Mouse (Mus musculus): ENCODE measurements around the gene Kalrn. TPM values are rescaled to one million over a fixed set of nuclear protein-coding genes. Genes with fewer than 3 reads are reported as not detected.

Kalrn gene
- polyA plus RNA-seq, 1 experiment from 2014 or later = 9.2 TPM

GRCm38 (mm10) chr16:33953008-33953407, 620.3 kb downstream of the Kalrn start:
- no peak for ATAC-seq (ENCODE audit: insufficient number of reproducible peaks, low FRiP score, low TSS enrichment, low read depth)
- no peak overlapping the region for H3K4me3 ChIP-seq
- H3K9ac ChIP-seq = no peak overlapping the region
- no peaks in the 10 kb centered on the region for H3K4me1 ChIP-seq
- H3K27ac ChIP-seq = no peak overlapping the region
- H3K9me3 ChIP-seq = no peaks in the 10 kb centered on the region
- H3K27me3 ChIP-seq = no peaks in the 10 kb centered on the region
- peaks cover 71% of the 10 kb centered on the region for H3K36me3 ChIP-seq
- WGBS = 82% methylated on average over 4 of the region's 4 CpGs
- H3K4me2 ChIP-seq = no peak overlapping the region

- WGBS = 30% methylated on average over 4 of the region's 4 CpGs
- Histone ChIP-seq H3K9ac (no peak overlapping the region), H3K4me2 (no peak overlapping the region), H3K4me1 (0 out of 2 replicates have a peak, but pooled peaks cover 5% of the 10 kb centered on the region), H3K36me3 (peaks cover 57% of the 10 kb centered on the region), H3K4me3 (no peak overlapping the region), H3K27ac (no peak overlapping the region), H3K27me3 (no peaks in the 10 kb centered on the region), H3K9me3 (no peaks in the 10 kb centered on the region)
- no peak for ATAC-seq (ENCODE audit: insufficient number of reproducible peaks, low FRiP score, low TSS enrichment, low read depth)
Observed at GRCm38 (mm10) chr16:33950830-33951229, 622.5 kb downstream of the Kalrn start.

DNA sequence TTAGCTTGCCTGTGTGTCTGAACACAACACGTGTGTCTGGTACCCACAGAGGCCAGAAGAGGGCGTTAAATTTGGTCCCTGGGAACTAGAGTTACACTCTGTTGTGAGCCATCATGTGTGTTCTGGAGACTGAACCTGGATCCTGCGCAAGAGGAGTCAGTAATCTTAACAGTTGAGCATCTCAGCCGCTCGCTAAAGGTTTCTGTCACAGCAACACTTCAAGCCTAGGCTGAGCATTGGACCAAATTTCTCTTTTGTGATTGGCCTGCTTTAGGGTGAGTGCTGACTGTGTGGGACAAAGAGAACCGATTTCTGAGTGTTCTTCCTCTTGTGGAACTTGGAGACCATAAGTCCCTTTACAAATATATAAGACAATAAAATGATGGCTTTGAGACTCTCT, 622.9 kb downstream of the Kalrn start:
- Histone ChIP-seq H3K27ac (no peak overlapping the region), H3K4me3 (no peak overlapping the region), H3K9me3 (no peaks in the 10 kb centered on the region), H3K4me1 (0 out of 2 replicates have a peak, but pooled peaks cover 8% of the 10 kb centered on the region), H3K4me2 (no peak overlapping the region), H3K9ac (no peak overlapping the region), H3K36me3 (peaks cover 52% of the 10 kb centered on the region), H3K27me3 (no peaks in the 10 kb centered on the region)
- WGBS = 80% methylated on average over 6 of the region's 6 CpGs
- ATAC-seq (ENCODE audit: insufficient number of reproducible peaks, low FRiP score, low TSS enrichment, low read depth) = no peak

DNA sequence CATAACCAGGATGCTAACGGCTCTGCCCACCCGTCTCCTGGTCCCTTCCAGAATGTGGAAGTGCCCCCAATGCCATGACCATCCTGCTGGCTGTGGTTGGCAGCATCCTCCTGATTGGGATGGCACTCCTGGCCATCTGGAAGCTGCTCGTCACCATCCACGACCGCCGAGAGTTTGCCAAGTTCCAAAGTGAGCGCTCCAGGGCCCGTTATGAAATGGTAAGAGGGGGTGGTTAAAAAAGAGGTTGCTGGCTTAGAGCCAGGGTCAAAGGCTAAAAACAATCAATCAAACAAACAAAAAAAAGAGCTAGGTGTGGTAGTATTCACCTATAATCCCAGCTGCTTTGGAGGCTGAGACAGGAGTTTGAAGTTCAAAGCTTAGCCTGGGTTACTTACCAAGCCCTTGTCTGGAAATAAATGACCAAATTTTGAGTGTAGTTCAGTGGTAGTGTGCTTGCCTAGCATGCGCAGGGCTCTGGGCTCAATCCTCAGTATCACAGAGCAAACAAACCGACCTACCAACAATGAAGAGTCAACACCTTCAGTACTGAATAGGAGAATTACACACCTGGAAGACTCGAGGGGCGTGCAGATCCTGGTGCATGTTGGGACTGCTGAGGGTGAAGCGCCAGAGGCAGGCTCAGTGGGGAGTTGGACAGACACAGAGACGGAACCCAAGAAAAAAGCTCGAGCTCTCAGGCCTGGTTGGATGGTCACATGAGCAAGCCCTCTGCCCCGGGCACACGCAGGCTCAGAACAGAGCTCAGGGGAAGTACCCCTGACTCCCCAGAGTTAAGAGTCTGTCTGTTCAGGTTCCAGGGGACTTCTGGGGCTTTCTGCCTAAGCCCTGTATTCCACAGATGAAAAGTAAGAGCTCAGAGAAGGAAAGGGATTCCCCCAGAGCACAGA, 625.4 kb downstream of the Kalrn start:
- 81% methylated on average over 17 of the region's 17 CpGs for WGBS
- peaks cover 8% of the 10 kb centered on the region; the same call in 1 of the 2 replicates for H3K4me1 ChIP-seq
- no peak for ATAC-seq (ENCODE audit: insufficient number of reproducible peaks, low FRiP score, low TSS enrichment, low read depth)
- H3K9ac ChIP-seq = no peak overlapping the region
- no peak overlapping the region for H3K27ac ChIP-seq
- no peak overlapping the region for H3K4me2 ChIP-seq
- H3K27me3 ChIP-seq = no peaks in the 10 kb centered on the region
- H3K4me3 ChIP-seq = no peak overlapping the region
- H3K36me3 ChIP-seq = peaks cover 33% of the 10 kb centered on the region; the same call in 1 of the 2 replicates
- H3K9me3 ChIP-seq = no peaks in the 10 kb centered on the region

GRCm38 (mm10) chr16:33946021-33946420, 627.3 kb downstream of the Kalrn start:
- no peak for ATAC-seq (ENCODE audit: insufficient number of reproducible peaks, low FRiP score, low TSS enrichment, low read depth)
- 59% methylated on average over 7 of the region's 7 CpGs for WGBS
- H3K27ac ChIP-seq = no peak overlapping the region

DNA sequence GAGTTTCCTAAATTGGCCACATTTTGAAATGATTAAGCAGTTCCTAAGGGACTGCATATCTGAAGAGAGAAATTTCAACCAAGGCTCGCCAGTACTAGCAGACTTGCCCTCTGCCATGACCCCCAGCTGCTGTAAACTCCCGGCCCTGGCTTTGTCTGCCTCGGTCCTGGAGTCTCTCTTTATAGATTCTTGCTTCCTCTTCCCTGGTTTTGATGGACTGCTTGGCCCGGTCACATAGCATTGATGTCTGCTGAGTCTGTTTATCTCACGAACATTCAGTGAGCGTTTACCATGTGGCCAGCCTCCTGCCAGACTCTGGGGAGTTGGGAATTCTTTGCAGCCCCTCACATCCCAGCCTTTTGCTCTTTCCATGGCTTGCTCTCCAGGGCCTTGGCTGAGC, 628.6 kb downstream of the Kalrn start:
- Histone ChIP-seq H3K4me1 (peaks cover 38% of the 10 kb centered on the region), H3K27ac (no peak overlapping the region), H3K36me3 (peaks cover 33% of the 10 kb centered on the region; the same call in 1 of the 2 replicates), H3K4me2 (no peak overlapping the region), H3K9me3 (no peaks in the 10 kb centered on the region), H3K9ac (no peak overlapping the region), H3K27me3 (no peaks in the 10 kb centered on the region), H3K4me3 (no peak overlapping the region)
- ATAC-seq (ENCODE audit: insufficient number of reproducible peaks, low FRiP score, low TSS enrichment, low read depth) = no peak
- WGBS = 27% methylated on average over 6 of the region's 6 CpGs

More at GRCm38 (mm10) chr16:33946021-33946420, 627.3 kb downstream of the Kalrn start:
- Histone ChIP-seq H3K36me3 (peaks cover 35% of the 10 kb centered on the region; the same call in 1 of the 2 replicates), H3K9me3 (no peaks in the 10 kb centered on the region), H3K4me1 (peaks cover 25% of the 10 kb centered on the region), H3K4me2 (no peak overlapping the region), H3K27me3 (no peaks in the 10 kb centered on the region), H3K4me3 (no peak overlapping the region), H3K9ac (no peak overlapping the region)

- no peak overlapping the region for H3K4me3 ChIP-seq
- no peaks in the 10 kb centered on the region for H3K9me3 ChIP-seq
- no peaks in the 10 kb centered on the region for H3K27me3 ChIP-seq
- H3K9ac ChIP-seq = no peak overlapping the region
- WGBS = 81% methylated on average over 4 of the region's 4 CpGs
- no peak for ATAC-seq (ENCODE audit: insufficient number of reproducible peaks, low FRiP score, low TSS enrichment, low read depth)
- peaks cover 27% of the 10 kb centered on the region; the same call in 1 of the 2 replicates for H3K36me3 ChIP-seq
- no peak overlapping the region for H3K27ac ChIP-seq
- H3K4me2 ChIP-seq = no peak overlapping the region
- peaks cover 44% of the 10 kb centered on the region for H3K4me1 ChIP-seq
Observed at GRCm38 (mm10) chr16:33944126-33944525, 629.2 kb downstream of the Kalrn start.

GRCm38 (mm10) chr16:33943388-33943787, 629.9 kb downstream of the Kalrn start:
- H3K4me3 ChIP-seq = no peak overlapping the region
- H3K27me3 ChIP-seq = no peaks in the 10 kb centered on the region
- peaks cover 20% of the 10 kb centered on the region; the same call in 1 of the 2 replicates for H3K36me3 ChIP-seq
- 99% methylated on average over 6 of the region's 6 CpGs for WGBS
- H3K9me3 ChIP-seq = no peaks in the 10 kb centered on the region
- H3K27ac ChIP-seq = no peak overlapping the region
- no peak for ATAC-seq (ENCODE audit: insufficient number of reproducible peaks, low FRiP score, low TSS enrichment, low read depth)
- H3K9ac ChIP-seq = no peak overlapping the region
- H3K4me2 ChIP-seq = no peak overlapping the region
- peaks cover 52% of the 10 kb centered on the region for H3K4me1 ChIP-seq

- ATAC-seq (ENCODE audit: insufficient number of reproducible peaks, low FRiP score, low TSS enrichment, low read depth) = no peak
- no peak overlapping the region for H3K4me3 ChIP-seq
- H3K4me2 ChIP-seq = no peak overlapping the region
- peaks cover 62% of the 10 kb centered on the region for H3K4me1 ChIP-seq
- no peak overlapping the region for H3K9ac ChIP-seq
- H3K9me3 ChIP-seq = no peaks in the 10 kb centered on the region
- peaks cover 10% of the 10 kb centered on the region; the same call in 1 of the 2 replicates for H3K36me3 ChIP-seq
- WGBS = 36% methylated on average over 11 of the region's 11 CpGs
- peak overlapping the region; percentile 19; the same call in 1 of the 2 replicates for H3K27ac ChIP-seq
- H3K27me3 ChIP-seq = no peaks in the 10 kb centered on the region
Observed at GRCm38 (mm10) chr16:33942341-33942740, 631.0 kb downstream of the Kalrn start.

GRCm38 (mm10) chr16:33941271-33941781, 632.0 kb downstream of the Kalrn start:
- Histone ChIP-seq H3K4me1 (peaks cover 71% of the 10 kb centered on the region), H3K9me3 (no peaks in the 10 kb centered on the region), H3K36me3 (0 out of 2 replicates have a peak, but pooled peaks cover 9% of the 10 kb centered on the region), H3K9ac (no peak overlapping the region), H3K27ac (peak overlapping the region; percentile 74), H3K4me3 (no peak overlapping the region), H3K27me3 (no peaks in the 10 kb centered on the region), H3K4me2 (no peak overlapping the region)
- no peak for ATAC-seq (ENCODE audit: insufficient number of reproducible peaks, low FRiP score, low TSS enrichment, low read depth)
- WGBS = 49% methylated on average over 11 of the region's 11 CpGs

DNA sequence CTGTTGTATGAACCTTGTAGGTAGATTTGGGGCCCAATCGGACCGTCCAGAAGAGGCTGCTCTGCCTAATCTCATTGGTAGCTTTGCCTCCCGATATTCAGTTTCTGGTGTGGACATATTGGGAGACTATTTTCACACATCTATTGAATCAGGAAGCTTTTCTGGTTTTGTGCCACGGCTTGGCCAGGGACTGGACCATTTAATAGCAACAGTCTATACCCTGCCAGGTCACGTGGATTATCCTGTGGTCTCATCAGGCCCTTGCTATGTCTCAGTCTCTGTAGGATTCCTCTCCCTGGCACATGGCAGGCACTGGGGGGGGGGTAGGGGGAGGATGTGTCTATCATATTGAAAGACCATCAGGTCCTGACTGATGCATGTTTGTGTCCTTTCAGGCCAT, 633.2 kb downstream of the Kalrn start:
- no peak overlapping the region for H3K4me3 ChIP-seq
- no peak overlapping the region for H3K4me2 ChIP-seq
- 67% methylated on average over 5 of the region's 5 CpGs for WGBS
- 0 out of 2 replicates have a peak, but pooled peaks cover 8% of the 10 kb centered on the region for H3K36me3 ChIP-seq
- no peak overlapping the region for H3K9ac ChIP-seq
- H3K9me3 ChIP-seq = no peaks in the 10 kb centered on the region
- no peaks in the 10 kb centered on the region for H3K27me3 ChIP-seq
- H3K27ac ChIP-seq = no peak overlapping the region
- H3K4me1 ChIP-seq = peaks cover 64% of the 10 kb centered on the region
- ATAC-seq (ENCODE audit: insufficient number of reproducible peaks, low FRiP score, low TSS enrichment, low read depth) = no peak

GRCm38 (mm10) chr16:33939636-33940035, 633.7 kb downstream of the Kalrn start:
- 28% methylated on average over 9 of the region's 9 CpGs for WGBS
- Histone ChIP-seq H3K4me2 (no peak overlapping the region), H3K27ac (no peak overlapping the region), H3K4me1 (peaks cover 69% of the 10 kb centered on the region), H3K9me3 (no peaks in the 10 kb centered on the region), H3K9ac (no peak overlapping the region), H3K27me3 (no peaks in the 10 kb centered on the region), H3K4me3 (no peak overlapping the region), H3K36me3 (0 out of 2 replicates have a peak, but pooled peaks cover 4% of the 10 kb centered on the region)
- no peak for ATAC-seq (ENCODE audit: insufficient number of reproducible peaks, low FRiP score, low TSS enrichment, low read depth)

All from limb, embryonic 15.5 days (tissue).